In the genomic region with DNA sequence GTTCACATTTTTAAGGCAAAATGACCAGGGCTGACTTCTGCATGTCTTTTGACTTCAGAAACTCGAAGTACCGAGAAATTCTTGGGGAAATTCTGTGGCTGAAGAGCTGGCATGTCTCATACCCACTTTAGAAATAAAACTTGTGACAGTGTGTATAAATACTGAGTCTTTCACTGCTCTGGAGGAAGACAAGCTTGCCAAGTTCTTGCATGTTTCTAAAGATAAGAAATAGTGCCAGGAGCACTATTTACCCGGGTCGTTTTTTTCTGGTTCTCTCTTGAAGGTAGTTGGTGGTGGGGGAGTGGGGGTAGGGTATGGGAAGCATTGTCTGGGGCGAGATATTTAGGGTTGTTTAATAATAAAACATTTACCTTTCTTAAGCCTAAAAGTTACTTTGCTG, we compare ENCODE assay signal across 32 mouse cellular contexts. TPM values are rescaled to one million over a fixed set of nuclear protein-coding genes. Genes with fewer than 3 reads are reported as not detected.
A peak's percentile ranks its signal among the peaks of the same experiment; 100 is the strongest.
DNase-seq lines count a peak whose midpoint lies in the region; ATAC-seq and TF ChIP-seq lines count a peak whose summit lies in the region.
"Had no signal": no experiment of that assay in that cellular context is flagged by ENCODE, and none has a peak within 500 bp of the region (broad histone marks: within the 10 kb centered on the region; RNA-seq: fewer than 3 reads in every experiment).

No protein-coding gene starts in this region.

- peak overlapping the region; percentile 36; the same call in 1 of the 2 replicates for H3K27ac ChIP-seq in lung, embryonic 14.5 days (ENCODE audit: low read depth)
- H3K27ac ChIP-seq: embryonic facial prominence, embryonic 13.5 days; forebrain, embryonic 10.5 days; forebrain, embryonic 13.5 days; gastrocnemius, adult 2 months; heart, embryonic 15.5 days; hindbrain, embryonic 14.5 days; hindbrain, postnatal 0 days had no signal

- no peak for DNase-seq in lung, embryonic 14.5 days
- DNase-seq in lung, postnatal 14 days: no peak
- peak; percentile 14 for DNase-seq in 416B (ENCODE audit: low read depth)
- peak; percentile 55 for DNase-seq in MEL-GATA-1-ER (ENCODE audit: extremely low read depth, low read depth)
- no peak for DNase-seq in layer of hippocampus, adult 11-12 months (ENCODE audit: low spot score)
- DNase-seq: adrenal gland, postnatal 10 days; adrenal gland, postnatal 36 days; cerebellum, adult 18-20 months; cerebellum, adult 9-10 months; cerebellum, postnatal 14 days; forebrain, postnatal 0 days; gastrocnemius, adult 2 months; gastrocnemius, postnatal 25 days; heart, adult 18-20 months; heart, postnatal 10 days; heart, postnatal 36 days had no signal

- no peak overlapping the region for H3K4me2 ChIP-seq in lung, embryonic 14.5 days
- H3K4me2 ChIP-seq: embryonic facial prominence, embryonic 13.5 days; forebrain, embryonic 13.5 days; heart, embryonic 12.5 days; heart, embryonic 15.5 days; hindbrain, embryonic 14.5 days had no signal

- no peak for TF ChIP-seq CTCF in lung, embryonic 14.5 days (IDR thresholded peaks at IDR 0.05; ENCODE audit: low read depth)

- no peaks in the 10 kb centered on the region for H3K36me3 ChIP-seq in lung, embryonic 14.5 days (ENCODE audit: insufficient read depth)
- H3K36me3 ChIP-seq: embryonic facial prominence, embryonic 13.5 days; forebrain, embryonic 10.5 days; heart, embryonic 12.5 days; heart, embryonic 15.5 days had no signal

- no peaks in the 10 kb centered on the region for H3K27me3 ChIP-seq in lung, embryonic 14.5 days (ENCODE audit: insufficient read depth, low read length)

- no peaks in the 10 kb centered on the region for H3K9me3 ChIP-seq in lung, embryonic 14.5 days (ENCODE audit: low read depth, low read length)
- H3K9me3 ChIP-seq: embryonic facial prominence, embryonic 13.5 days; forebrain, embryonic 10.5 days; forebrain, embryonic 13.5 days; heart, embryonic 12.5 days; heart, embryonic 15.5 days had no signal

- WGBS in lung, embryonic 14.5 days: 31% methylated on average over 5 of the region's 5 CpGs

- H3K4me1 ChIP-seq in lung, embryonic 14.5 days (ENCODE audit: insufficient read depth): no peaks in the 10 kb centered on the region
- H3K4me1 ChIP-seq: embryonic facial prominence, embryonic 13.5 days; heart, embryonic 12.5 days had no signal

- no peak for ATAC-seq in lung, embryonic 14.5 days (ENCODE audit: insufficient read depth)
- ATAC-seq in megakaryocyte progenitor cell, adult 5-6 weeks (replicated peaks; ENCODE audit: poor library complexity): peak; percentile 54; the same call in 1 of the 2 replicates
- ATAC-seq in inflammation-experienced regulatory T-cells, adult 6 months: no peak
- ATAC-seq: CD4-positive, CD25-positive, alpha-beta regulatory T cell, adult 4 months; forebrain, embryonic 13.5 days; forebrain, postnatal 0 days; hindbrain, postnatal 0 days; Patski had no signal

- H3K4me3 ChIP-seq in lung, embryonic 14.5 days (ENCODE audit: low read depth, low read length): no peak overlapping the region
- H3K4me3 ChIP-seq: embryonic facial prominence, embryonic 13.5 days; forebrain, embryonic 10.5 days; forebrain, embryonic 13.5 days; gastrocnemius, adult 2 months; heart, embryonic 12.5 days; heart, embryonic 15.5 days had no signal

- no peak overlapping the region for H3K9ac ChIP-seq in lung, embryonic 14.5 days
- H3K9ac ChIP-seq: embryonic facial prominence, embryonic 13.5 days; forebrain, embryonic 13.5 days; forebrain, postnatal 0 days; heart, embryonic 12.5 days; heart, embryonic 15.5 days; hindbrain, embryonic 14.5 days had no signal

RNA-seq across cellular contexts. Expression of a gene that starts 2.3 kb away (rescaled TPM):
- 0.08 and 0.13 TPM in 2 replicates for polyA plus RNA-seq in lung, embryonic 14.5 days (2014; fragmentation: Nextera tagmentation; extraction: Ambion mirVana)
- total RNA-seq in megakaryocyte progenitor cell, adult 5-6 weeks (2015): not detected in 2 replicates
- total RNA-seq in megakaryocyte progenitor cell, adult 5-6 weeks (2017): not detected in 2 replicates
- not detected for polyA plus RNA-seq in inflammation-experienced regulatory T-cells, adult 6 months (2017; shearing (Covaris generic))
- total RNA-seq: gastrocnemius, adult 2 months; gastrocnemius, postnatal 25 days; heart, adult 18-20 months; heart, postnatal 10 days; heart, postnatal 36 days had no signal
- polyA plus RNA-seq: C2C12; CD4-positive, CD25-positive, alpha-beta regulatory T cell, adult 4 months; heart, embryonic 12.5 days; heart, embryonic 15.5 days; Patski had no signal

RNA-seq across cellular contexts. Expression of a gene that starts 20.0 kb away (rescaled TPM):
- 0.35 and 2.0 TPM in 2 replicates for polyA plus RNA-seq in lung, embryonic 14.5 days (2014; fragmentation: Nextera tagmentation; extraction: Ambion mirVana)
- total RNA-seq in megakaryocyte progenitor cell, adult 5-6 weeks (2015): 15.1 and 18.9 TPM in 2 replicates
- total RNA-seq in megakaryocyte progenitor cell, adult 5-6 weeks (2017): 11.6 and 18.2 TPM in 2 replicates
- 100 to 1,000 TPM; 107 to 143 (median 134) TPM for polyA plus RNA-seq in inflammation-experienced regulatory T-cells, adult 6 months (2017; shearing (Covaris generic))
- total RNA-seq: adrenal gland, adult 18-20 months; forebrain, postnatal 0 days; gastrocnemius, adult 2 months; hindbrain, postnatal 0 days had no signal
- polyA plus RNA-seq: forebrain, postnatal 0 days; hindbrain, embryonic 14.5 days; Patski had no signal

RNA-seq across cellular contexts. Expression of a gene that starts 25.4 kb away (rescaled TPM):
- 0.11 TPM in 1 of 2 replicates, not detected in the other for polyA plus RNA-seq in lung, embryonic 14.5 days (2014; fragmentation: Nextera tagmentation; extraction: Ambion mirVana)
- total RNA-seq in megakaryocyte progenitor cell, adult 5-6 weeks (2015): not detected in 2 replicates
- not detected in 2 replicates for total RNA-seq in megakaryocyte progenitor cell, adult 5-6 weeks (2017)
- not detected for polyA plus RNA-seq in inflammation-experienced regulatory T-cells, adult 6 months (2017; shearing (Covaris generic))
- total RNA-seq: gastrocnemius, postnatal 25 days; heart, adult 18-20 months; heart, postnatal 36 days; hindbrain, postnatal 0 days had no signal
- polyA plus RNA-seq: CD4-positive, CD25-positive, alpha-beta regulatory T cell, adult 4 months; forebrain, embryonic 13.5 days; gonadal fat pad, adult 2 months; hindbrain, embryonic 11.5 days; hindbrain, embryonic 14.5 days; Patski had no signal

RNA-seq across cellular contexts. Expression of a gene that starts 34.6 kb away (rescaled TPM):
- polyA plus RNA-seq in lung, embryonic 14.5 days (2014; fragmentation: Nextera tagmentation; extraction: Ambion mirVana): 3.6 and 5.6 TPM in 2 replicates
- 0.93 and 3.3 TPM in 2 replicates for total RNA-seq in megakaryocyte progenitor cell, adult 5-6 weeks (2015)
- 0.50 and 1.6 TPM in 2 replicates for total RNA-seq in megakaryocyte progenitor cell, adult 5-6 weeks (2017)
- polyA plus RNA-seq in inflammation-experienced regulatory T-cells, adult 6 months (2017; shearing (Covaris generic)): 1 to 10 TPM in 1 of 3 experiments, under 1 TPM in 1, not detected in 1; 0.46 to 2.5 TPM
- polyA plus RNA-seq: Patski had no signal

RNA-seq across cellular contexts. Expression of a gene that starts 54.5 kb away (rescaled TPM):
- polyA plus RNA-seq in lung, embryonic 14.5 days (2014; fragmentation: Nextera tagmentation; extraction: Ambion mirVana): 0.09 and 0.11 TPM in 2 replicates
- not detected in 2 replicates for total RNA-seq in megakaryocyte progenitor cell, adult 5-6 weeks (2015)
- not detected in 2 replicates for total RNA-seq in megakaryocyte progenitor cell, adult 5-6 weeks (2017)
- not detected for polyA plus RNA-seq in inflammation-experienced regulatory T-cells, adult 6 months (2017; shearing (Covaris generic))
- total RNA-seq: adrenal gland, adult 18-20 months; gastrocnemius, adult 2 months; gastrocnemius, postnatal 25 days; heart, adult 18-20 months; heart, postnatal 10 days; heart, postnatal 36 days had no signal
- polyA plus RNA-seq: C2C12; CD4-positive, CD25-positive, alpha-beta regulatory T cell, adult 4 months; forebrain, embryonic 10.5 days; heart, embryonic 12.5 days; heart, embryonic 15.5 days; hindbrain, embryonic 11.5 days; intestine, embryonic 14.5 days; Patski had no signal

Comparison
In these comparisons a context has a peak if more than half of its experiments do, and no peak if none do; other contexts are left out.
1. DNase-seq: peak in 416B (single experiment) and MEL-GATA-1-ER (single experiment); none in lung, embryonic 14.5 days (single experiment), lung, postnatal 14 days (single experiment) and layer of hippocampus, adult 11-12 months (single experiment).
2. RNA of a gene that starts 20.0 kb away (polyA plus RNA-seq): 107 to 143 TPM in inflammation-experienced regulatory T-cells, adult 6 months; 0.35 to 2.0 TPM in lung, embryonic 14.5 days; every median in the first group is over 10 times any median in the second.